Mouse (Mus musculus): ENCODE data around the gene Olfr165. TPM values are rescaled to one million over a fixed set of nuclear protein-coding genes. Genes with fewer than 3 reads are reported as not detected.
"Not testable (repeated sequence)": the region's sequence is repeated elsewhere in the genome, so short reads cannot be mapped to it uniquely, and the experiment has no call there.

The Olfr165 gene
- polyA plus RNA-seq (2015; fragmentation: Nextera tagmentation; extraction: Ambion mirVana), result not detected in 2 replicates

DNA sequence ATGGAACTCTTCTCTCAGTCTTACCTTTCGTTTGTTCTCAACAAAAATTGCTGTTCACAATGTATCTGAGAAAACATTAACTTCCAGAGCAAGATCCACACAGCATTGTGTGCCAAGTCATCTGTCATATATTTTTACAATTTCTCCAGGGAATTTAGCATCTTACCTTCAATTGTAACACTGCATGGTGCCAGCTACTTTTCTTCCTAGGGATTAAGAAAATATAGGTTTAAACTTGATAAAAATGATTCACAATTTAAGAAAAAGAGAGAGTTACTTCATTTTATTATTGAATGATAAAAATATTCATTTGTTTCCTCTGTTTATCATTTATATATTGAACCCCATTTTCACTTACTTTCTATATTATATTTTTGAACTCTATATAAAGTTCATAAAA lies at the start of gene Olfr165:
Gene Olfr165, minus strand, starts transcription at position 101 of the 400 bp plus-strand sequence.
- WGBS, result 69% methylated on average over 1 of the region's 1 CpGs
- Histone ChIP-seq H3K27ac (no peak within 1 kb of the TSS), H3K9ac (no peak within 1 kb of the TSS), H3K4me3 (replicated peaks) (no peak within 1 kb of the TSS), H3K4me1 (no peaks in the 10 kb centered on the region), H3K36me3 (no peaks in the 10 kb centered on the region), H3K27me3 (no peaks in the 10 kb centered on the region), H3K4me2 (no peak within 1 kb of the TSS), H3K9me3 (replicated peaks) (no peaks in the 10 kb centered on the region)
- no peak for ATAC-seq (replicated peaks; ENCODE audit: low FRiP score)

GRCm38 (mm10) chr16:19464365-19464764 lies 41.4 kb upstream of the Olfr165 start:
- Histone ChIP-seq H3K27me3 (no peaks in the 10 kb centered on the region), H3K4me2 (no peak overlapping the region), H3K9me3 (replicated peaks) (no peaks in the 10 kb centered on the region), H3K4me1 (no peaks in the 10 kb centered on the region), H3K27ac (no peak overlapping the region), H3K9ac (no peak overlapping the region), H3K4me3 (replicated peaks) (no peak overlapping the region), H3K36me3 (no peaks in the 10 kb centered on the region)
- no peak for ATAC-seq (replicated peaks; ENCODE audit: low FRiP score)
- WGBS, result 93% methylated on average over 1 of the region's 1 CpGs

DNA sequence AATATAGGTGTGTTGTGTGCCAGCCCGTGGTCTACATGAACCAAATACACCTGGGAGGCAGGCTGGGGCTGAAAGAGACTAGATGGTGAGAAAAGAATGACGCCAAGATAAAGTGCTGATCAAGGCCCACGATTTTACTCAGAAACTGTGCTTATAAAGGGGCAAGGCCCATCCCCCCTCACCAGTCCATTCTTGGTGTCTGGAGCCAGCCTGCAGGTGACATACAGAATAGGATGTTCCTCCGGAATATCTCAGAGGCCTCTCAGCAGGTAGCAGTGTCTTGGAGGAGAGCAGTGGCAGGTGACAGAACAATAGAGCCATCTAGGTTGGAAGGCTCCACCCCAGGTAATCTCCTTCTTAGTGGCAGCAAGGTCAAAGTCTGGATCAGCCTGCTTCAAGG lies 35.8 kb upstream of the Olfr165 start:
- not testable (repeated sequence) for H3K4me1 ChIP-seq; H3K4me2 ChIP-seq; ATAC-seq (replicated peaks; ENCODE audit: low FRiP score); H3K27me3 ChIP-seq; H3K9me3 ChIP-seq (replicated peaks); H3K4me3 ChIP-seq (replicated peaks); H3K36me3 ChIP-seq; H3K27ac ChIP-seq; H3K9ac ChIP-seq
- 76% methylated on average over 4 of the region's 4 CpGs for WGBS

- no peak for ATAC-seq (replicated peaks; ENCODE audit: low FRiP score)
- WGBS, result 56% methylated on average over 3 of the region's 3 CpGs
- Histone ChIP-seq H3K36me3 (no peaks in the 10 kb centered on the region), H3K9ac (no peak overlapping the region), H3K27me3 (no peaks in the 10 kb centered on the region), H3K27ac (no peak overlapping the region), H3K4me3 (replicated peaks) (no peak overlapping the region), H3K4me2 (no peak overlapping the region), H3K4me1 (no peaks in the 10 kb centered on the region), H3K9me3 (replicated peaks) (no peaks in the 10 kb centered on the region)
These were observed 35.0 kb downstream of the Olfr165 start for GRCm38 (mm10) chr16:19387984-19388383.

Other genes with a start within 250 kb of the Olfr165 start
- not detected in 2 replicates for gene Olfr164, start 109.1 kb downstream of the Olfr165 start, polyA plus RNA-seq (2015; fragmentation: Nextera tagmentation; extraction: Ambion mirVana)
- gene Olfr166, start 60.6 kb upstream of the Olfr165 start, polyA plus RNA-seq (2015; fragmentation: Nextera tagmentation; extraction: Ambion mirVana), result not detected in 2 replicates
- not detected in 2 replicates for gene Olfr167, start 99.1 kb upstream of the Olfr165 start, polyA plus RNA-seq (2015; fragmentation: Nextera tagmentation; extraction: Ambion mirVana)
- gene Olfr168, start 112.4 kb upstream of the Olfr165 start, polyA plus RNA-seq (2015; fragmentation: Nextera tagmentation; extraction: Ambion mirVana), result not detected in 2 replicates
- not detected in 2 replicates for gene Olfr169, start 148.7 kb upstream of the Olfr165 start, polyA plus RNA-seq (2015; fragmentation: Nextera tagmentation; extraction: Ambion mirVana)
- not detected in 2 replicates for gene Olfr170, start 188.7 kb upstream of the Olfr165 start, polyA plus RNA-seq (2015; fragmentation: Nextera tagmentation; extraction: Ambion mirVana)
- gene Olfr171, start 206.8 kb upstream of the Olfr165 start, polyA plus RNA-seq (2015; fragmentation: Nextera tagmentation; extraction: Ambion mirVana), result not detected in 2 replicates

Measured in kidney, embryonic 15.5 days (tissue).